Mouse (Mus musculus): ENCODE measurements around the gene Lrrc41.

DNA sequence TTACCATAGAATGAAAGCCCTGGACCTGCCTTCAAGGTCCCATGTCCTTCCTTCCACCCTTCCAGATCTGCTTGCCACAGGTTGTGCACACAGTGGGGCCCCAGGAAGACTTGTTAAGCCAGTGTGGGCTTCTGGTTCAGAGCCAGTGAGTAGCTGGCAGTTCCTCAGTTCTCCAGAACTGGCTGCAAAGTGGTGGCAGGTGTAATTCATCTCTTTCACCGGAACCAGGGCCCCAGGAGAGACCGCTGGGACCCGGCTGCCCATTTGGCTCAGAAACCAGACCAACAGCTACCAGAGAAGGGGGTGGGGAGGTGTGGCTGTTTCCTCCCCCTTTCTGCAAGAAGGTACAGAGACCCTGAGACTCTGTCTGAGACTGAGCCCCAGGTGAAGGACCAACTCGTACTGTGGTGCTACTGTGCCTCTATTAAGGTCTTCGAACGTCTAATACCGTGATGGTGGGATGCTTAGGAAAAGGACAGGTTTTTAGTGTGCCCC lies 68.3 kb downstream of the Lrrc41 start:
- TF ChIP-seq SIN3A (IDR thresholded peaks at IDR 0.05; ENCODE audit: low read length) (no peak), ETS1 (IDR thresholded peaks at IDR 0.05; ENCODE audit: low read depth, low read length) (no peak), CTCF (IDR thresholded peaks at IDR 0.05 in 2 of 3, conservative IDR thresholded peaks at IDR 0.05 in 1 of 3; ENCODE audit: control insufficient read depth in 1 of 3, insufficient read depth in 1 of 3, low read depth in 2 of 3, low read length in 3 of 3, poor library complexity in 1 of 3, severe bottlenecking in 1 of 3) (no peak), GATA1 (IDR thresholded peaks at IDR 0.05; ENCODE audit: low read depth, low read length) (no peak), TAL1 (IDR thresholded peaks at IDR 0.05; ENCODE audit: low read length) (no peak), TBP (IDR thresholded peaks at IDR 0.05; ENCODE audit: low read depth, low read length) (no peak), SMC3 (IDR thresholded peaks at IDR 0.05; ENCODE audit: low read depth, low read length) (no peak), MYC (IDR thresholded peaks at IDR 0.05; ENCODE audit: low read depth, low read length) (no peak), POLR2A (IDR thresholded peaks at IDR 0.05; ENCODE audit: control insufficient read depth in 1 of 2, insufficient read depth in 1 of 2, low read depth in 1 of 2, low read length in 2 of 2, poor library complexity in 1 of 2) (no peak)
